Mouse (Mus musculus) limb, embryonic 14.5 days (tissue): ENCODE results near the gene Spc24. TPM values are rescaled to one million over a fixed set of nuclear protein-coding genes. Genes with fewer than 3 reads are reported as not detected.
A peak's percentile ranks its signal among the peaks of the same experiment; 100 is the strongest.
"Not testable (repeated sequence)": the region's sequence is repeated elsewhere in the genome, so short reads cannot be mapped to it uniquely, and the experiment has no call there.

Experiments
- ATAC-seq: fragments of 200-750 bp; cut with Nextera tagmentation; 2 replicates; pipeline ENCODE4 v1.8.0; 2017; ENCODE audit warnings: low read depth, moderate number of reproducible peaks, moderate TSS enrichment; ENCODE audit not compliant: low FRiP score
- DNase-seq: peaks from one replicate; pipeline ENCODE4 v3.0.0-alpha.2; 2015; ENCODE audit warnings: low spot score
- H3K27ac ChIP-seq: fragments of 300-500 bp; sonication (generic); replicated peaks from 2 replicates; pipeline ENCODE4 v1.5.1; 2014; ENCODE audit warnings: low read depth, mild to moderate bottlenecking, low read length, moderate library complexity, mixed read lengths
- H3K27me3 ChIP-seq: fragments of 300-500 bp; sonication (generic); 2 replicates; pipeline ENCODE4 v1.6.1; 2014; ENCODE audit warnings: low read length, mixed read lengths; ENCODE audit not compliant: control insufficient read depth, insufficient read depth
- H3K36me3 ChIP-seq: fragments of 300-500 bp; sonication (generic); 2 replicates; pipeline ENCODE4 v1.6.1; 2014; ENCODE audit warnings: mild to moderate bottlenecking, low read length, moderate library complexity, mixed read lengths; ENCODE audit not compliant: control insufficient read depth, insufficient read depth
- H3K4me1 ChIP-seq: fragments of 300-500 bp; sonication (generic); 2 replicates; pipeline ENCODE4 v1.6.1; 2014; ENCODE audit warnings: antibody characterized with exemption, low read length, mixed read lengths; ENCODE audit not compliant: control insufficient read depth, insufficient read depth
- H3K4me2 ChIP-seq: fragments of 300-500 bp; sonication (generic); replicated peaks from 2 replicates; pipeline ENCODE4 v1.6.1; 2014; ENCODE audit warnings: low read depth, mild to moderate bottlenecking, low read length, moderate library complexity; ENCODE audit not compliant: severe bottlenecking
- H3K4me3 ChIP-seq: fragments of 300-500 bp; sonication (generic); replicated peaks from 2 replicates; pipeline ENCODE4 v1.5.1; 2014; ENCODE audit warnings: low read length
- H3K9ac ChIP-seq: fragments of 300-500 bp; sonication (generic); 2 replicates; pipeline ENCODE4 v1.6.1; 2014; ENCODE audit warnings: mild to moderate bottlenecking, low read depth, low read length, moderate library complexity; ENCODE audit not compliant: severe bottlenecking
- H3K9me3 ChIP-seq: fragments of 300-500 bp; sonication (generic); 2 replicates; pipeline ENCODE4 v1.6.1; 2016; ENCODE audit warnings: low read length; ENCODE audit not compliant: control insufficient read depth
- POLR2A ChIP-seq: fragments of 200-500 bp; IDR thresholded peaks from 2 replicates; pipeline ENCODE4 v1.8.0; 2012; ENCODE audit warnings: inconsistent platforms, mild to moderate bottlenecking, moderate library complexity, borderline replicate concordance; ENCODE audit not compliant: insufficient read depth, insufficient read length; ENCODE audit errors: extremely low read depth
- WGBS: fragments of 180-500 bp; shearing (Covaris S2); extraction: QIAGEN DNeasy Blood & Tissue Kit; methylation state at CpG from one replicate; pipeline ENCODE4 v1.1.7; 2014; 5-methylcytosine and 5-hydroxymethylcytosine counted together
- polyA plus RNA-seq, 2 experiments: library from polyadenylated mRNA; depleted of rRNA in 1 of 2; stranded (reverse) in 1 of 2; unstranded in 1 of 2; fragments of >200 nt; fragmentation: Nextera tagmentation in 1 of 2; extraction: Ambion mirVana in 1 of 2; gene quantifications; 2 replicates each; pipeline versions ENCODE4 v1.2.1 to v1.2.3; 2012 to 2014

Gene Spc24
- polyA plus RNA-seq, 2 experiments = 68.8 to 84.3 TPM

GRCm38 (mm10) chr9:21784517-21785307 lies 24.6 kb upstream of the Spc24 start:
- Histone ChIP-seq H3K4me1 (peaks cover 8% of the 10 kb centered on the region; the same call in 1 of the 2 replicates), H3K27ac (no peak overlapping the region), H3K9me3 (no peaks in the 10 kb centered on the region), H3K4me3 (no peak overlapping the region), H3K9ac (no peak overlapping the region), H3K36me3 (peaks cover 88% of the 10 kb centered on the region), H3K4me2 (no peak overlapping the region), H3K27me3 (no peaks in the 10 kb centered on the region)
- TF ChIP-seq POLR2A = no peak
- DNase-seq (no peak), ATAC-seq (no peak)
- WGBS = 89% methylated on average over 7 of the region's 7 CpGs

- no peak for TF ChIP-seq POLR2A
- DNase-seq = peak; percentile 64
- Histone ChIP-seq H3K4me1 (no peaks in the 10 kb centered on the region), H3K27me3 (no peaks in the 10 kb centered on the region), H3K36me3 (peaks cover 85% of the 10 kb centered on the region), H3K4me3 (no peak overlapping the region), H3K9me3 (no peaks in the 10 kb centered on the region), H3K4me2 (no peak overlapping the region), H3K27ac (0 out of 2 replicates have a peak overlapping the region, but pooled peaks have one; percentile 28), H3K9ac (no peak overlapping the region)
- 55% methylated on average over 15 of the region's 15 CpGs for WGBS
- ATAC-seq = peak; percentile 76
Measured at GRCm38 (mm10) chr9:21781657-21782468, 21.8 kb upstream of the Spc24 start.

GRCm38 (mm10) chr9:21777726-21778125 lies 17.6 kb upstream of the Spc24 start:
- Histone ChIP-seq H3K27ac (no peak overlapping the region), H3K9ac (no peak overlapping the region), H3K27me3 (no peaks in the 10 kb centered on the region), H3K4me3 (no peak overlapping the region), H3K9me3 (no peaks in the 10 kb centered on the region), H3K36me3 (peaks cover 87% of the 10 kb centered on the region), H3K4me1 (no peaks in the 10 kb centered on the region), H3K4me2 (no peak overlapping the region)
- WGBS = 90% methylated on average over 3 of the region's 3 CpGs
- no peak for ATAC-seq
- DNase-seq = no peak
- no peak for TF ChIP-seq POLR2A

- WGBS = 90% methylated on average over 16 of the region's 16 CpGs
- Histone ChIP-seq H3K27ac (no peak overlapping the region), H3K4me3 (no peak overlapping the region), H3K27me3 (no peaks in the 10 kb centered on the region), H3K36me3 (peaks cover 88% of the 10 kb centered on the region), H3K4me1 (peaks cover 3% of the 10 kb centered on the region), H3K4me2 (no peak overlapping the region), H3K9ac (no peak overlapping the region), H3K9me3 (no peaks in the 10 kb centered on the region)
- TF ChIP-seq POLR2A = no peak
- ATAC-seq (no peak), DNase-seq (no peak)
Measured at GRCm38 (mm10) chr9:21774353-21774752, 14.2 kb upstream of the Spc24 start.

GRCm38 (mm10) chr9:21773396-21773795 lies 13.3 kb upstream of the Spc24 start:
- H3K4me2 ChIP-seq, H3K9ac ChIP-seq, H3K4me3 ChIP-seq, H3K27me3 ChIP-seq, H3K9me3 ChIP-seq, H3K27ac ChIP-seq, DNase-seq, ATAC-seq: not testable (repeated sequence)
- peaks cover 13% of the 10 kb centered on the region for H3K4me1 ChIP-seq
- 80% methylated on average over 5 of the region's 5 CpGs for WGBS
- H3K36me3 ChIP-seq = peaks cover 88% of the 10 kb centered on the region
